Mouse (Mus musculus) heart, adult 2 months (tissue): Measurements from ENCODE around the gene Bclaf1.

Experiments
- CTCF ChIP-seq: fragments of 200-600 bp; IDR thresholded peaks from 2 replicates; pipeline ENCODE4 v1.8.1; 2022; ENCODE audit warnings: antibody characterized with exemption, mild to moderate bottlenecking, moderate library complexity
- POLR2A ChIP-seq: fragments of 200-500 bp; IDR thresholded peaks from 2 replicates; pipeline ENCODE4 v1.6.1; 2011; ENCODE audit warnings: mild to moderate bottlenecking, low read depth, low read length, control low read depth; ENCODE audit not compliant: insufficient read depth

- TF ChIP-seq CTCF (no peak), POLR2A (no peak)
These were observed 13.2 kb upstream of the Bclaf1 start for GRCm38 (mm10) chr10:20299114-20299513.
